ENCODE assay signal across 13 mouse cellular contexts in genomic region chr3:50313816-50314215, GRCm38 (mm10).
"Had no signal": no experiment of that assay in that cellular context is flagged by ENCODE, and none has a peak within 500 bp of the region (broad histone marks: within the 10 kb centered on the region; RNA-seq: fewer than 3 reads in every experiment).

No protein-coding gene starts in this region.

- H3K27ac ChIP-seq: kidney, embryonic 15.5 days; limb, embryonic 15.5 days; liver, embryonic 12.5 days; midbrain, embryonic 10.5 days; neural tube, embryonic 12.5 days; stomach, postnatal 0 days had no signal

- H3K4me1 ChIP-seq: kidney, embryonic 15.5 days; limb, embryonic 15.5 days; liver, embryonic 12.5 days; midbrain, embryonic 10.5 days; neural tube, embryonic 12.5 days had no signal

- H3K4me3 ChIP-seq: kidney, embryonic 15.5 days; limb, embryonic 15.5 days; liver, embryonic 12.5 days; midbrain, embryonic 10.5 days; myocyte; neural tube, embryonic 12.5 days had no signal

- ATAC-seq: liver, embryonic 12.5 days had no signal

- H3K4me2 ChIP-seq: kidney, embryonic 15.5 days; limb, embryonic 15.5 days; liver, embryonic 12.5 days; lung, embryonic 14.5 days; neural tube, embryonic 12.5 days had no signal

- H3K36me3 ChIP-seq: kidney, embryonic 15.5 days; limb, embryonic 15.5 days; liver, embryonic 12.5 days; midbrain, embryonic 10.5 days; neural tube, embryonic 12.5 days had no signal

- DNase-seq: kidney, adult 2 months; kidney, postnatal 14 days; layer of hippocampus, postnatal 36 days; lung, embryonic 14.5 days; lung, postnatal 10 days; lung, postnatal 4 days had no signal

- H3K9ac ChIP-seq: kidney, embryonic 15.5 days; limb, embryonic 15.5 days; liver, embryonic 12.5 days; lung, embryonic 14.5 days; neural tube, embryonic 12.5 days had no signal

- H3K9me3 ChIP-seq: kidney, embryonic 15.5 days; limb, embryonic 15.5 days; liver, embryonic 12.5 days; midbrain, embryonic 10.5 days; neural tube, embryonic 12.5 days had no signal

- H3K27me3 ChIP-seq: kidney, embryonic 15.5 days; limb, embryonic 15.5 days; liver, embryonic 12.5 days; neural tube, embryonic 12.5 days had no signal
